Mouse (Mus musculus) adrenal gland, adult 8-10 months (tissue): ENCODE results near the gene Gm45337. TPM values are rescaled to one million over a fixed set of nuclear protein-coding genes. Genes with fewer than 3 reads are reported as not detected.
A peak's percentile ranks its signal among the peaks of the same experiment; 100 is the strongest.
"Not testable (repeated sequence)": the region's sequence is repeated elsewhere in the genome, so short reads cannot be mapped to it uniquely, and the experiment has no call there.

Experiments used
- DNase-seq: peaks from one replicate; pipeline ENCODE4 v3.0.0; 2022
- total RNA-seq, 4 experiments: library from RNA; stranded (reverse); gene quantifications; 2 replicates each; pipeline ENCODE4 v1.2.4; 2022

Gm45337 gene
- not detected for total RNA-seq

DNA sequence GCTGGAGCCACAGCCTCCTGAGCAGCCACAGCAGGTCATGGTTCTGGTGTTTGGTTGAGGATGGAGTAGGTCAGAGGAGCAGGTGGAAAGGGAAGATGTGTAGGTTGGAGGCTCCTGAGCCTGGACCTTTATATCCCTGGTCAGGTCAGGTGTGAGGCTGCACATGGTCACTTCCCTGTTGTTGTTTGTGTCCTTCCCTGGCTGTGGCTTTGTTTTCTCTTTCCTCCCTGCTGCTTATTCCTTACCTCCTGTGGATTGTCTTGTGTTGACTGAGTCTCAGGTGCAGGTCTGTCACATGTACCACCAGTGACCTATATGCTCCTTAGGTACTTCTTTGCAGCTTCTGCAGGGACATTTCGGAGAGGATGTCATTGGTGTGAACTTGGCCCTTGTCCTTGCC, at the start of gene Gm45337:
Gm45337 (minus strand) TSS at position 101 of the 400 bp plus-strand sequence.
- DNase-seq, result no peak

DNA sequence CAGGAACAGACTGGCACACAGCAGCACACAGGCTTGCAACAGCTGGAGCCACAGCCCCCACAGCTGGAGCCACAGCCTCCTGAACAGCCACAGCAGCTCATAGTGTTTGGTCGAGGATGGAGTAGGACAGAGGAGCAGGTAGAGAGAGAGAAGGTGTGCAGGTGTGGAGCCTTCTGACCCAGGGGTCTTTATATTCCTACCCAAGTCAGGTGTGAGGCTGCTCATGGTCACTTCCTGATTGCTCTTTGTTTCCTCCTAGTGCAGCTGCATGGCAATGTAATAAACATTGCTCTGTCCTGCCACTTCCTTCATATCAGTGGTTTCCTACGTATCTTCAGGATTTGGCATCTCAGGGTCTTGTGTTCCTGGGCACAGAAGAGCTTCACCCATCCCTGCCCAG, 45.9 kb upstream of the Gm45337 start, which contains the start of gene Gm10153:
Gm10153 (minus strand) TSS at position 101 of the 400 bp plus-strand sequence.
- DNase-seq, result no peak

DNA sequence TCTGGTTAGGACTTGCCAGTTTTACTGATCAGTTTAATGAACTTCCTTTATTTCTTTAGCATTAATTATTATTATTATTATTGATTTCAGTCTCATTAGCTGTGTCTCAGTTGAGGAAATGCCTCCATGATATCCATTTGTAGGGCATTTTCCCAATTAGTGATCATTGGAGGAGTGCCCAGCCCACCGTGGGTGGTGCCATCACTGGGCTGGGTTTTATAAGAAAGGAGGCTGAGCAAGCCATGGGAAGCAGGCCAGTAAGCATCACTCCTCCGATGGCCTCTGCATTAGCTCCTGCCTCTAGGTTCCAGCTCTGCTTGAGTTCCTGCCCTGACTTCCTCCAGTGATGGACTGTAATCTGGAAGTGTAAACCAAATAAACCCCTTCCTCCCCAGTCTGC, 43.7 kb upstream of the Gm45337 start:
- DNase-seq, result no peak

DNA sequence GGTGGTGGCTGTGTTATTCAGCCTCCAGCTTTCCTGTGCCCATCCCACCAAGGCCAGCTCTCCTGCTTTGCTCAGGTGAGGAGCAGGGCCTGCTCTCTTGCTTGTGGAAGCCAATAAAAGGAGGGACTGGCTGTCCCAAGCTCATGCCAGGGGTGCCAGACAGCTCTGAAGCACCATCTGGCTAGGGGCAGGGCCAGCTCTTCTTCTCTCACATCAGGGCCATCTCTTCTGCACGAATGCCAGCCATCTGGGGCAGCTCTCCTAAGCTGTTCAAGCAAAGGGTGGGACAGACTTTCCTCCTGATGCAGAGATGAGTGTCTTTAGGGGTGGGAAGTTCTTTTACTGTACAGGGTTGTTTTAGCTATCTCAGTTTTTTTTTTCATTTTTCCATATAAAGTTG, 36.6 kb upstream of the Gm45337 start:
- DNase-seq, result no peak

DNA sequence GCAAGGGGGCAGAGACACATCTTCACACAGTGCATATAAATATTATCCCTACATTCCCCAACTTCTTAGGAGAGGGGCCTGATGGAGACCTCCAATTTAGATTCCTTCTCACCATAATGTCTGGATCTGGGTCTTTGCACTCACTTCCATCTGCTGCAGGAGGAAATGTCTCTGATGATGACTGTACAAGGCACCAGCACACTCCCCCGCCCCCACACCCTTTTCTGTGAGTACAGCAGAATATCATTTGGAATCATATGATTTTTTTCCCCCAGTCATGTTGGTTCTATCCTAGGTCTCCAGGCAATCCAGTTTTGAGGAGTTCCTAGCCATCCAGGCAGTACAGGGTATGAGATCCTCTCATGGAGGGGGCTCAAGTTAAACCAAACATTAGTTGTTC, 34.3 kb upstream of the Gm45337 start:
- no peak for DNase-seq

DNA sequence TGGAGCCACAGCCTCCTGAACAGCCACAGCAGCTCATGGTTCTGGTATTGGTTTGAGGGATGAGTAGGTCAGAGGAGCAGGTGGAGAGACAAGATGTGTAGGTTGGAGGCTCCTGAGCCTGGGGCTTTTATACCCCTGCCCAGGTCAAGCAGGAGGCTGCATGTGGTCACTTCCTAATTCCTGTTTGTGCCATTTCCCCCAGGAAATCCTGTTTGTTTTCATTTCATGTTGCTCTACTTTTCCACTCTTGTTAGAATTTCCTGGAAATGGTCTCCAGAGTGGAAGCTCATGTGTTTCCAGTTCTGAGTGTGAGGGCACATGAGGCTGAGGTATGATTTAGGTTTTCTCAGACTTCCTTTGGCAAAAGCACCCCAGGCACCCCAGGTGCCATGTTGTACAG, 31.5 kb upstream of the Gm45337 start, which contains the start of gene Krtap5-2:
Krtap5-2 (minus strand) TSS at position 101 of the 400 bp plus-strand sequence.
- DNase-seq, result not testable (repeated sequence)

DNA sequence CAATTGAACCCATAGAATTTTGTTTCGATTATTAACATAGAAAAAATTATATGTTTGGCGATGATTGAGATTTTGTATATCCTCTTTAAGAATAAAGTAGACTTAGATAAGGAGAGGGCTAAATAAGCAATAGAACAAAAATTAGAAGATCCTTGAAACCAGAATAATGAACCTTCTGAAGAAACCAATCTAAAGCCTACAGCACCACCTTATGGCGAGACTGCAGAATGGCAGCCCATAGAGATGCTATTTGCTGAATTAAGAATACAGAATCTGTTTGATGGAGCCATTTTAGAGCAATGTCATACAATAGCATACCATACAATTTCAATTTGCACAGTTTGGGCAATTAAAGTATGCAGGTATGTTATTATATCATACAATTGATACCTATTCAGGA, 25.4 kb upstream of the Gm45337 start:
- DNase-seq, result no peak

DNA sequence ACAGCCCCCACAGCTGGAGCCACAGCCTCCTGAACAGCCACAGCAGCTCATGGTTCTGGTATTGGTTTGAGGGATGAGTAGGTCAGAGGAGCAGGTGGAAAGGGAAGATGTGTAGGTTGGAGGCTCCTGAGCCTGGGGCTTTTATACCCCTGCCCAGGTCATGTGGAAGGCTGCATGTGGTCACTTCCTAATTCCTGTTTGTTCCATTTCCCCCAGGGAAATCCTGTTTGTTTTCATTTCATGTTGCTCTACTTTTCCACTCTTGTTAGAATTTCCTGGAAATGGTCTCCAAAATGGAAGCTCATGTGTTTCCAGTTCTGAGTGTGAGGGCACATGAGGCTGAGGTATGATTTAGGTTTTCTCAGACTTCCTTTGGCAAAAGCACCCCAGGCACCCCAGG, 21.2 kb upstream of the Gm45337 start, which contains the start of gene Gm4553:
Gm4553 (minus strand) TSS at position 101 of the 400 bp plus-strand sequence.
- DNase-seq, result not testable (repeated sequence)

DNA sequence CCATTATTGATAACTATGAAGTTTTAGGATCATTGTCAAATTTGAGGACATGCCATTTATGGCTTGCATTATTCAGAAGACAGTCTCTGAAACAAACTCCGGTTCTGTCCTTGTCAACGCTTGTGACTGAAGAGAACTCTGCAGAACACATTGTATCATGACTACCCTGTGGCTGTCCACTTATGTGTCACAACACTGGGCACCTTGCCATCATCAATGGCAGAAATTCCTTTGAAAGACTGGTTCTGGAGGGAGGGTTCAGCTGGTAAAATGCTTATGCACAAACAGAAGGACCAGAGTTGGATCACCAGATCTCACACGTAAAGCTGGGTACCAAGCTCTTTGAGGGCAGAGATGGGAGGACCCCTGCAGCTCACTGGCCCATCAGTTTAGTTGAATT, 15.0 kb upstream of the Gm45337 start:
- no peak for DNase-seq

DNA sequence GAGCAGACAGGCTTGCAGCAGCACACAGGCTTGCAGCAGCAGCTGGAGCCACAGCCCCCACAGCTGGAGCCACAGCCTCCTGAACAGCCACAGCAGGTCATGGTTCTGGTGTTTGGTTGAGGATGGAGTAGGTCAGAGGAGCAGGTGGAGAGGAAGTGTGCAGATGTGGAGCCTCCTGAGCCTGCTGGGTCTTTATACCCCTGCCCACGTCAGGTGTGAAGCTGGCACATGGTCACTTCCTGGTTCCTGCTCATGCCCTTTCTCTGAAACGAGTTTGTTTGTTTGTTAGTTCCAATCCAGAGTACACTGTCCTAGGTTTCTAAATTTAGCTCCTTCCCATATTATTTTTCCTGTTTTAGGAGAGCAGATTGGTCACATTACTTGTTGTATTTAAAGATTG, 12.6 kb upstream of the Gm45337 start, which contains the start of gene Gm29735:
Gm29735 (minus strand) TSS at position 101 of the 400 bp plus-strand sequence.
- DNase-seq, result not testable (repeated sequence)

DNA sequence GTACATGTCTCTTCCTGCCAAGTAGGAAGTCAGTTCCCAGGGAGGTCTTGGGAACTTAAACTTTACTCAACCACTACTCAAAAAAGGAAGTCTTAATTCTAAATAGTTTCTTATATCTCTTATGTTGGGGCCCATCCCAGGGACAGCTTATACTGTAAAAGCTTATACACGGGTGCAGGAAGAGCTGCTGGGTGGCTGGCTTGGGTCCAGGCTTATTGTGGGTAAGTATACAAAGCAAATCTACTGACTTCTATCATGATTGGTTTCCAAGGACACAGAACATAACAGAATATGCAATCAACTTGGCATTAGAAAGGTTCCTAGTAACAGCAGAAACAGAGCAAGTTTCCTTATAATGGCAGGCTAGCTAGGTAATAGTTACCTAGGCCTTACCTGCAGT, 10.9 kb upstream of the Gm45337 start:
- DNase-seq, result no peak

DNA sequence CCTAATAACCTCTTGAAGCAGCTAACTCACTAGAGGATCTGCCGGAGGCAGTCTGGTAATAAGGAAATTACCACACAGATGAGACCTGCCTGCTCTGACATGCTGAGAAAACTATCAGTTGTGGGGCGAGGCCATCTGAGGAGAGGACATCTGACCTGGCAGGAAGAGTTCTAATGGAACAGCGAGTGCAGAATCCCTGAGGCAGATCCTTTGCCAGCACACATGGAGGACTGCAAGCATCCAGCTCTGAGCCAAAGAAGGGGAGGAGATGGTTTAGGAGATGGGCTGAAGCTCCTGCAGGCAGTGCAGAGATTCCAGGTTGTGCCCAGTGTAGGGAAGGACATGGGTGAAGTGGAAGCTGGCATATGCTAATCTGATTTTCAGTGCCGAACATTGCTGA, 7.8 kb upstream of the Gm45337 start:
- no peak for DNase-seq

DNA sequence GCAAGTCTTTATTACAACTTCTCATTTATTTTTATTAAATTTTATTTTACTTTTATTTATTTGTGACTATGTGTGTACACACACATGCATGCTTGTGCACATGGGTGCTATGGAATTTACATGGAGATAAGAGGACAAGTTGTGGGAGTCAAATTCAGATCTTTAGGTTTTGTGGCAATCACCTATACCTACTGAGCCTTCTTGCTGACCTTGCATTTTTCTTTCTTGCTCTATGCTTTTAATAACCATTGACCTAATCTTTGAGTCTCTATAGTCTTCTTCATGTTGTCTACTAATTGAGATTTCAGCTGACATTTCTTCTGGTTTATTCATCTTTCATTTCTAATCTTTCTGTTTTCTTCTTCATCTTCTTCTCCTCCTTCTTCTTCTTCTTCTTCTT, 4.2 kb upstream of the Gm45337 start:
- no peak for DNase-seq

DNA sequence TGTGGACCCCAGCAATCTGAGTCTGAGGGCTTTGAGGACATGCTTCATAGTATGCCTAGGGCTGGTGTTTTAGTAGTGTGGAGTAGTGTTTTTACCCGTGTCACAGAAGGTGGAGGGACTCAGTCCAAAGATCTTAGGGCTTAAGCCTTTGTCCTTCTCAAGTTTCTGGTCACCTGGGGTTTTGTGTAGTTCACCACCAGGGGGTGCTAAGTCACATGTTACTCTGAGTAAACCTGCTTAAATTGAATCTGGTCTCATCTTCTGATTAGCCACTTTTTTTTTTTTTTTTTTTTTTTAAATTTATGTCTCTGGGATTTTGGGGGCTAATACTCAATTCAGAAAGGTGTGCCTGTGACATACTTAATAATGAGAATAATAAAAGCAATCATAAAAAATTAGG, 1.6 kb upstream of the Gm45337 start:
- DNase-seq, result peak; percentile 5

DNA sequence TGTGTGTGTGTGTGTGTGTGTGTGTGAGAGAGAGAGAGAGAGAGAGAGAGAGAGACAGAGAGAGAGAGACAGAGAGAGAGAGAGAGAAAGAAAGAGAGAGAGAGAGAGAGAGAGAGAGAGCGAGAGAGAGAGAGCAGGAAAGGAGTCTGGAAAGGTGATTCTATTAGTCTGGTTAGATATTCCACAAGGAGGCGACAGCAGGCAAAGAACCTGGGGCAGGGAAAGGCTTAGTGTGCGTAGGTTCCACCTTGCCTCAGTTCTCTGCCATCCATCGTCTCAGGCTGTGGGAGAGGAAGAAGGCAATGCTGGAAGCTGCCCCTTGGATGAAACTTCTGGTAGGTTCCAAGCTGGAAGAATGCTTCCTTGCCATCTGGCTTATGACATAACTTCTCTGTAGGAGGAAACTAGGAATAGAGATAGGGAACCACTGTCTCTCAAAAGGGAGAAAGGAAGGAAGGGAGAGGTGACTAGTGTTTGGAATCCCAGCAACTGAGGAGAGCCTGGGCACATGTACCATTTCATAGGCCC, 1.1 kb upstream of the Gm45337 start:
- no peak for DNase-seq

DNA sequence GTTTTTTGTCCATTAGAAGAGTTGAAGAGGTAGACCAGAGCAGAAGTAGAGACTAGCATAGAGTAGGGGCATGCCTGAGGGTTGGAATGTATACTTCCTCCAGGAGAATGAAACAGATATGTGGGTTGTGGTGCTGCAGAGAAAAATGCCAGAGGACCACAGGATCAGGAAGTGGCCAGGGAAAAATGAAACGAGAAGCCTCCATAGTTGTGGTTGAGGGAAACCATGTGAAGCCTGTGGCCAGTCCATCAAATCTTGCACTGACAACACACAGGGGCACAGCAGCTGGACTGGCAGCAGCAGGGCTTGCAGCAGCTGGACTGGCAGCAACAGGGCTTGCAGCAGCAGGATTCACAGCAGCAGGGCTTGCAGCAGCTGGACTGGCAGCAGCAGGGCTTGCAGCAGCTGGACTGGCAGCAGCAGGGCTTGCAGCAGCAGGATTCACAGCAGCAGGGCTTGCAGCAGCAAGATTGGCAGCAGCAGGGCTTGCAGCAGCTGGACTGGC, 849 bp downstream of the Gm45337 start:
- not testable (repeated sequence) for DNase-seq

DNA sequence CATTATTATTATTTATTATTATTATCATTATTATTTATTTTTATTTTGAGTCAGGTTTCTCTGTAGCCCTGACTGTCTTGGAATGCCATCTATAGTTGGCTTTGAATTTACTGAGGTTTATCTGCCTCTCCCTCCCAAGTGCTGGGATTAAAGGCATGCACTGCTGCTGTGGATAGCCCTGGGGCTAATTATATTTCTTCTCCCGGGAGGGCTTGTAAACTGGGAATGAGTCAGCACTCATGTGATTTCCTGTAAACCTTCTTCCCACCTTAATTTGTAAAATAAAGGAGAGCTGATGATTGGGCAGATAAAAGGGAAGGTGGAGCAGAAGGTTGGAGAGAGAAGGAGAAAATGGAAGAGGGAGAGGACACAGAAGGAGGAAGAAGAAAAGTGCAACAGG, 3.7 kb downstream of the Gm45337 start:
- DNase-seq, result no peak

DNA sequence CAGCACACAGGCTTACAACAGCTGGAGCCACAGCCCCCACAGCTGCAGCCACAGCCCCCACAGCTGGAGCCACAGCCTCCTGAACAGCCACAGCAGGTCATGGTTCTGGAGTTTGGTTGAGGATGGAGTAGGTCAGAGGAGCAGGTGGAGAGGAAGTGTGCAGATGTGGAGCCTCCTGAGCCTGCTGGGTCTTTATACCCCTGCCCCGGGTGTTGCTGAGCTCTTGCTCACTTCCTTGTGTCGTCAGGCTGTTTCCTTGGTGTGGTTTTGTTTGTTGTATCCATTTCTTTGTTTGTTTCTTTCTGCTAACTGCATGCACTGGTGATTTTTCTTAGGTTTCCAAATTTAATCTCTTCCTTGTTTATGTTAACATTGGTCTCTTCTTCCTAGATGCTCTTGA, 8.5 kb downstream of the Gm45337 start, which contains the start of gene Gm39115:
Gm39115 (minus strand) TSS at position 101 of the 400 bp plus-strand sequence.
- not testable (repeated sequence) for DNase-seq

DNA sequence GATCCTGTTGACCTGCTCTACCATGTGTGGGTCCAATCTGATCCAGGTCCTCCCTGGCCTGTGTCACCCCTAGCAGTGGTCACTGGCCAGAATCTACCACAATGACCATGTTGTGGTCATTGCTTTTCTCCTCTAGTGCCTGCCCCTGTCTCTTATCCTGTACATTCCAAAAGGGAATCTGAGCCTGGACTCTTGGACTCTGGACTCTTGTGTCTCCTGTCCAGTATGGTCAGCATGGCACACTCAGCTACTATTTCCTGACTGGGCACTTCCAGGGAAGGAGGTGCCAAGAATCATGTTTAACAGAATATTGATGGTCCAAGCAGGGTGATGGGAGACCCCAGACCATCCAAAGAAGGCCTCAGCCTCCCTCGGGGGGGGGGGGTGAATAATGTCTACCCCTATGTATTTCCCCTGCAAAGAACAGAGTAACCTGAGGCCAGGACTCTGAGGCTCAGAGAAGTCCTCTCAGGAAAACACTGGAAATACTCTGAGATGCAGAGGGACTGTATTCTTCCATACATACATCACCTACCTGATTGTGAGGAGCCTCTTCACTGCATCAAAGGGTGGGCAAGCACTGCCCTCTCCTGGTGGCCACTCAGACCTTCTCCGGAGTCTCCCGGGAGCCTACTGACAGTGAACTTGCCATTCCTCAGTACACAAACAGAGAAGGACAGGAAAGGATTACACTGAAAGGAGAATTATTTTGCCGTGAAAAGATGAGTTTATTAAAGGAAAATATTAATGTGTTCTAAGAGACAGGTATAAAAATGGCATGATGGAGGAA, 10.0 kb downstream of the Gm45337 start:
- DNase-seq, result no peak

DNA sequence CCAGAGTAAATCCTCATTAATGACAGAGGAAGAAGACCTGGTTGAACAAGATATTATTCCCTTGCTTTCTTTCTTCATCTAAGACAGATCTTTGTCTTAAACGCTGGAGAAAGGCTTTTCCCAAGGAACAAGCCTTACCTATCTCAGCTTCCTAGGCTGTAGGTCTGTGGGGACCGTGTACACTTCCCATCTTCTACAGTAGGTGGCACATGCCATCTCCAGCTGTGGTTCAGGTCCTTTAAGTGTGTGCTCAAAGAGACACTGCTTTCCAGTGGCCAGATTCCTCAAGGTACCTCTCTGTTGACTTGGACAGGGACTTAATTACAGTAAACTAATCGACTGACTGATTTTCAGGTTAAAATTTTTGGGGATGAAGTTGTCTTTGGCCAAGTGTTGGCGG, 15.6 kb downstream of the Gm45337 start:
- DNase-seq, result no peak

DNA sequence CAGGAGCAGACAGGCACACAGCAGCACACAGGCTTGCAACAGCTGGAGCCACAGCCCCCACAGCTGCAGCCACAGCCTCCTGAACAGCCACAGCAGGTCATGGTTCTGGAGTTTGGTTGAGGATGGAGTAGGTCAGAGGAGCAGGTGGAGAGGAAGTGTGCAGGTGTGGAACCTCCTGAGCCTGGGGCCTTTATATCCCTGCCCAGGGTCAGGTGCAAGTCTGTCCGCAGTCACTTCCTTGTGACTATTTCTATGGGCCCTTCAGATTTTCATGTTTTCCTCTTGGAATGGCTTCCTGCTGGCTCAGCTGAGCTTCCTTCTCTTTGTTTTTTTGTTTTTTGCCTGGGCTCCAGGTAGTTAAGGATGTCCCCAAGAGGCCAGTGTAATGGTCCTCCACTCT, 23.8 kb downstream of the Gm45337 start, which contains the start of gene Gm45618:
Gm45618 (minus strand) TSS at position 101 of the 400 bp plus-strand sequence.
- DNase-seq, result not testable (repeated sequence)

DNA sequence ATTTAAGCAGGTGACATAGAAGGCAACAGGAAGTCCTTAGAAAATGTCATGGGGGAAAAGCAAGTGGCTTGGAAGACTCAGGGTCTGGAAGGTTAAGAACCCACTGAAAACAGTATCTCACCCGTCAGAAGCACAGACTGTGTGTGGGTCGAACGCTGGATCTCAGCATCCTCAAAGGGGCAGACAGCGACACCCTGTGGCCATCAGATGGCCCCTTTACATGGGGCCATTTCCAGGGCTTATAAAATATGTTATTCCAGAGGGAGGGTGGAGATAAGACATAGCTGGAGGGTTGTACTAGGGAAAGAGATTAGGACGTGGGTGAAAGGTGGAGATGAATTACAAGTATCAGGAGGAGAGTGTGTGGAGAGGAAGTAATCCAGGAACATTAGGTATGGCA, 24.8 kb downstream of the Gm45337 start:
- DNase-seq, result no peak

DNA sequence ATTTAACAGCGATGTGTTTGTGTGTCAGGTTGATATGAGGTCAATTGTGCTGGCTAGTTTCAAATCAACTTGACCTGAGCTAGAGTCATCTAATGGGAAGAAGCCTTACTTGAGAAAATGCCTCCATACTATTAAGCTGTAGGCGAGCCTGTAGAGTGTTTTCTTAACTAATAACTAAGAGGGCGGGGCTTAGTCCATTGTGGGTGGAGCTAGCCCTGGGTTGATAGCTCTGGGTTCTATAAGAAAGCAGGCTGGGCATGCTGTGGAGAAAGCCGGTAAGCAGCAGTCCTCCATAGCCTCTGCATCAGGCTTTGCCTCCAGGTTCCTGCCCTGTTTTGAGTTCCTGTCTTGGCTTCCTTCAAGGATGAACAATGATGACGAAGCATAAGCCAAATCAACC, 39.7 kb downstream of the Gm45337 start:
- DNase-seq, result no peak

DNA sequence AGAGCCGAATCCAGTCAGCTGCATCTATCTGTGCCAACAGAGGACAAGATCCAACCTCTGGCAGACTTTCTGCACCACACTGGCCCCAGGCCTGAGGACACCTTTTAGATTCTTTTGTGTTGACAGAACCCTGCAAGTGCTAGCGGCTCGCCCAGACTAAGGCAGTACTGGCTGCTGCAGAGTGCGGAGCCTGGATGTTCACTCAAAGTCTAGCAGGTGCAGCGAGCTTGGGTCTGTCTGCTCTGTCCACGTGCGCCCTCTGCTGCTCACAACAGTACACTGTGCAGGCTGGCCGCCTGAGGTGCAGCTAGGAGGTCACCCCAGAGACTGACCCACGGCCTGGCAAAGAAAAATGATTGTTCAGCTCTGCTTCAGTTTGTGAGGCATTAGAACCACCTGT, 46.6 kb downstream of the Gm45337 start:
- DNase-seq, result no peak
